Mouse (Mus musculus): ENCODE measurements at regions not wholly inside any gene's neighbourhood (a gene's known extent, or its start where the extent isn't known, plus 50 kb on each side); places are given as distances from the start of the nearest gene placed in this dataset.

DNA sequence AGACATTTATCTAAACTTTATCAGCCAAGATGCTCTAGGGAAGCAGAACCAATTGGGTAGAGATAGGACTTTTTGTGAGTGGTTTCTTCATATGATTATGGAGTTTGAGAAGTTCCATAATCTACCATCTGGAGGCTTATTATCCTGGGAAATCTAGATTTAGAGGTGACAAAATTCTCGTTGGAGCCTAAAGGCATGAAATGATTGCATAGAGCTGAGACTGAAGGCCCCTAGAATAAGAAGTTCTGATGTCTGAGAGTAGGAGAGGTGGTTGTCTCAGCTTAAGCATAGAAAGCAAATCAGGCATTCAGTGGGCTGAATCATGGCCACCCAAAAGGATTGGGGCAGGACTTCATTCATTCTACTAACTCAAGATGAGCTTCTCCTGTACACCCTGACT, 106.1 kb upstream of the Plppr1 start:
- H3K9me3 ChIP-seq (ENCODE audit: control insufficient read depth, insufficient read depth, low read depth, low read length): no peaks in the 10 kb centered on the region
- no peak overlapping the region for H3K27ac ChIP-seq (ENCODE audit: insufficient read depth, low read depth, low read length, poor library complexity, severe bottlenecking)
- DNase-seq (ENCODE audit: low read depth, low spot score): no peak
- in situ Hi-C loops (cut with MboI; ENCODE audit: low sequenced_read_pairs in 2 of 2, unreplicated experiment in 2 of 2): no loop called here
- no peaks in the 10 kb centered on the region for H3K36me3 ChIP-seq (ENCODE audit: control insufficient read depth, insufficient read depth, low read length, poor library complexity, severe bottlenecking)
- no peaks in the 10 kb centered on the region for H3K4me1 ChIP-seq (ENCODE audit: control insufficient read depth in 2 of 2, insufficient read depth in 2 of 2, low read length in 2 of 2, poor library complexity in 1 of 2)
- H3K9ac ChIP-seq (ENCODE audit: insufficient read depth, low read depth, low read length, poor library complexity, severe bottlenecking): no peak overlapping the region
- H3K4me3 ChIP-seq (ENCODE audit: insufficient read depth in 1 of 2, low read depth in 1 of 2, low read length in 2 of 2, poor library complexity in 1 of 2, severe bottlenecking in 1 of 2): no peak overlapping the region
- no peak for TF ChIP-seq ZNF384 (IDR thresholded peaks at IDR 0.05; ENCODE audit: low read depth, low read length)
- TF ChIP-seq HCFC1 (IDR thresholded peaks at IDR 0.05; ENCODE audit: borderline replicate concordance, insufficient read depth, low read length): no peak

DNA sequence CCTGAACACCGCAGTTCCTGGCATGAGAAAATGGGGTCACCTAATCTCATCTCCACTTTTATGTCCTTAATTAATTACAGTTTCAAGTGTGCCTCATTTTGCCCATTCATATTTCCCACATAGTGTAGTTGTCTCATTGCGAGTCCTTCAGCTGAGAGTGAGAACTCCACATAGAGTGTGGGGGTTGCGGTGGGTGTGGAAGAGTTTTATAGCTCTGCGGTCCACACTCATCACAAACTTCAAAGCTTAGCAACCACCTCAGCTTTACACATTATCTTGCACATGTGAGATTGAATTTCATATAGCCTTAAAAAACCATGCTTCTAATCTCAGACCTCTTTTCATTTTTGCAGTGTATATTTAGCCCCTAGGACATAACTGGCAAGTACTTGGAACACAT, 83.3 kb upstream of the Plppr1 start:
- H3K27ac ChIP-seq (ENCODE audit: insufficient read depth, low read depth, low read length, poor library complexity, severe bottlenecking): no peak overlapping the region
- TF ChIP-seq CHD2 (IDR thresholded peaks at IDR 0.05; ENCODE audit: low read depth, low read length) (no peak), ZNF384 (IDR thresholded peaks at IDR 0.05; ENCODE audit: low read depth, low read length) (no peak), ZC3H11A (IDR thresholded peaks at IDR 0.05; ENCODE audit: borderline replicate concordance, low read depth, low read length) (no peak), MAFK (IDR thresholded peaks at IDR 0.05; ENCODE audit: insufficient read depth, low read depth, low read length) (no peak), HCFC1 (IDR thresholded peaks at IDR 0.05; ENCODE audit: borderline replicate concordance, insufficient read depth, low read length) (no peak)
- in situ Hi-C loops (cut with MboI; ENCODE audit: low sequenced_read_pairs in 2 of 2, unreplicated experiment in 2 of 2): no loop called here
- no peak overlapping the region for H3K9ac ChIP-seq (ENCODE audit: insufficient read depth, low read depth, low read length, poor library complexity, severe bottlenecking)
- no peaks in the 10 kb centered on the region for H3K4me1 ChIP-seq (ENCODE audit: control insufficient read depth in 2 of 2, insufficient read depth in 2 of 2, low read length in 2 of 2, poor library complexity in 1 of 2)
- H3K4me3 ChIP-seq (ENCODE audit: insufficient read depth in 1 of 2, low read depth in 1 of 2, low read length in 2 of 2, poor library complexity in 1 of 2, severe bottlenecking in 1 of 2): no peak overlapping the region
- no peaks in the 10 kb centered on the region for H3K9me3 ChIP-seq (ENCODE audit: control insufficient read depth, insufficient read depth, low read depth, low read length)
- DNase-seq (ENCODE audit: low read depth, low spot score): no peak
- H3K36me3 ChIP-seq (ENCODE audit: control insufficient read depth, insufficient read depth, low read length, poor library complexity, severe bottlenecking): no peaks in the 10 kb centered on the region

DNA sequence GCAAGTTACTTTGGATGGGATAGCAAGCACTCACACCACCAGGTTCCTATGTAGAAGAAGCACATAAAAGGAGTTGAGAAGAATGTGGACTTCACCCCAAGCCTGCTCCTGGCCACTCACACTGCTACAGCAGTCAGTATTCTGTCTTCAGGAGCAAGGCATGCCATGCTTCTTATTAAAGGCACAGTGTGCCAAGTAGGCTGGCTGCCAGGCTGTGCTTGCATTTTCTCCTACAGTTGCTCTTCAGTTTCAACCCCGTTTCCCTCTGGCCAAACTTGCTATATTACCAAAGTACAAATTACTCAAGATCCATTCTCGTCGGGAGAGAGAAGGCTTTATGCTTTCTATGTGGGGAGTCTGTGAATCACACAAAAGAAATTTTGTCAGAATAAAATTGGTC, 67.1 kb upstream of the Plppr1 start:
- Histone ChIP-seq H3K36me3 (ENCODE audit: control insufficient read depth, insufficient read depth, low read length, poor library complexity, severe bottlenecking) (no peaks in the 10 kb centered on the region), H3K9ac (ENCODE audit: insufficient read depth, low read depth, low read length, poor library complexity, severe bottlenecking) (no peak overlapping the region), H3K4me1 (ENCODE audit: control insufficient read depth in 2 of 2, insufficient read depth in 2 of 2, low read length in 2 of 2, poor library complexity in 1 of 2) (no peaks in the 10 kb centered on the region), H3K9me3 (ENCODE audit: control insufficient read depth, insufficient read depth, low read depth, low read length) (no peaks in the 10 kb centered on the region), H3K4me3 (ENCODE audit: insufficient read depth in 1 of 2, low read depth in 1 of 2, low read length in 2 of 2, poor library complexity in 1 of 2, severe bottlenecking in 1 of 2) (no peak overlapping the region), H3K27ac (ENCODE audit: insufficient read depth, low read depth, low read length, poor library complexity, severe bottlenecking) (no peak overlapping the region)
- DNase-seq (ENCODE audit: low read depth, low spot score): no peak
- TF ChIP-seq HCFC1 (IDR thresholded peaks at IDR 0.05; ENCODE audit: borderline replicate concordance, insufficient read depth, low read length): no peak
- no peak for TF ChIP-seq ZNF384 (IDR thresholded peaks at IDR 0.05; ENCODE audit: low read depth, low read length)
- TF ChIP-seq ZC3H11A (IDR thresholded peaks at IDR 0.05; ENCODE audit: borderline replicate concordance, low read depth, low read length): no peak
- no peak for TF ChIP-seq CHD2 (IDR thresholded peaks at IDR 0.05; ENCODE audit: low read depth, low read length)
- TF ChIP-seq MAFK (IDR thresholded peaks at IDR 0.05; ENCODE audit: insufficient read depth, low read depth, low read length): no peak
- in situ Hi-C loops (cut with MboI; ENCODE audit: low sequenced_read_pairs in 2 of 2, unreplicated experiment in 2 of 2): no loop called here
